Mouse (Mus musculus) layer of hippocampus, postnatal 25 days (tissue): ENCODE data around the gene Olfr1459. TPM values are rescaled to one million over a fixed set of nuclear protein-coding genes. Genes with fewer than 3 reads are reported as not detected.

ENCODE experiments used
- DNase-seq, 2 experiments: peaks; one replicate each; pipeline ENCODE4 v3.0.0; 2022; ENCODE audit warnings: mixed read lengths in 2 of 2, low spot score in 1 of 2; ENCODE audit errors: extremely low spot score in 1 of 2
- total RNA-seq, 2 experiments: library from RNA; stranded (reverse); gene quantifications; 2 replicates each; pipeline ENCODE4 v1.2.3; 2021

Olfr1459 gene
- total RNA-seq = under 1 TPM; 0.17 to 0.19 TPM

DNA sequence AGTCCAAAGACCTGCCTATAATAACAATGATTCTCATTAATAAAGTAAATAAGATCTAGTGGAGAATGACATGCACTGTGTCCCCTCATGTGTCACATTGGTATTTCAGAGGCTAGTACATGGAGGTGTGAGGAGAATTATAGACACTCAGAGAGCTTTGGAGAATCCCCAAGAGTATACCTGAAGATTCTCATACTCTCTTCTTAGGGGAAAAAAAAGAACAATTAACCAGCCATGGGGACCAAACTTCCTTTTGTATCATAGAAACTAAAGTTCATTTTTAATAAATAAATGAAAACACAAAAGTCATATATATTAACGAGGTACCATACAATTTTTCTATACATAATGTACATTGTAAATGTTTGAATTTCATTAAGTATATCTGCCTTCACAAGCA lies at the start of gene Olfr1459:
TSS of gene Olfr1459 (minus strand) at position 101 of the 400 bp plus-strand sequence.
- DNase-seq = no peak

DNA sequence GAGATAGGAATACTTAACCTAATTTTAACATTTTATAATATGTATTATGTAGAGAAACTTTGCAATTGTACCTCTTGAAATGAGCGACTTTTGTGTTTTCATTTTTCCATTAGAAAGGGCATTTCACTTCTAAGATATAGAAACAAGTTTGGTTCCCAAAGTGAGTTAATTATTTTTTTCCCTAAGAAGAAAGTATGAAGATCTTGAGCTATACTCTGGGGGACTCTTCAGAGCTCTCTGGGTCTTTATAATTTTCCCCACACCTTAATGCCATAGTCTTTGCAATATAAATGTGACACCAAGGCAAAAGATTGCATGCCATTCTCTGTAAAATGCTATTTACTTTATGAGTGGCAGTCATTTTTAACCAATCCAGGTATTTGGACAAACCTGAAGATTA lies 36.1 kb upstream of the Olfr1459 start, which contains the start of gene Olfr1462:
TSS of gene Olfr1462 (plus strand) at position 301 of the 400 bp plus-strand sequence.
- DNase-seq = no peak

DNA sequence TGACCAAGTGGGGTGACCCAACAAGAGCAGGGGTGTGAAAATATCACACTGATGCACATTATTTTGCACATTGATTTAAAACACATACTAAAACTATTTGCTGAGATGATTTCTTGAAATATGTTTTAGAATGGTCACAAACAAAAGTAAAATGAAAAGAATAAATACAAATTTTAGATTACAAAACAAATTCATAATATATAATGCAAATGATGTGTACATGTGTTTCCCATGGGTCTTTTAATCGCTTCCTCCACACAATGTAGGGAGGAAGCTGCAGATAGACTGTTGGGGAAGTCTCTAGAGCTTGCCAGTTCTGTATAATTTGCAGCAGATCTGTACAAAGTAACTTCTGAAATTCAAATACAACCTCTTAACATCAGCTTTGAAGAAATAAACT lies 13.4 kb upstream of the Olfr1459 start, which contains the start of gene Olfr1461:
TSS of gene Olfr1461 (plus strand) at position 301 of the 400 bp plus-strand sequence.
- DNase-seq = no peak

DNA sequence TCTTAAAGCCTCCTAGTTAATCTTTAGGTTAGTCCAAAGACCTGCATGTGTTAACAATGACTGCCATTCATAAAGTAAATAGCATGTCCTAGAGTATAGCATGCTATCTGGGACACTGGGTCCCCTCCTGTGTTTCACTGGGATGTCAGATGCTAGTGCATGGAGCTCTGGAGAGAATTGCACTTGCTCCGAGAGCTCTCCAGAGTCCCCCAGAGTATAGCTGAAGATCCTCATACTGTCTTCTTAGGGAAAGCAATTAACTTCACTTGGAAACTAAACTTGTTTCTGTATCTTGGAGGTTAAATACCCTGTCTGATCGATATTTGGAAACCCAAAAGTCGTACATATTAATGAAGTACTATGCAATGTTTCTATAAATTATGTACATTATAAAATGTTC lies 42.7 kb downstream of the Olfr1459 start, which contains the start of gene Olfr1458:
TSS of gene Olfr1458 (minus strand) at position 101 of the 400 bp plus-strand sequence.
- no peak for DNase-seq

DNA sequence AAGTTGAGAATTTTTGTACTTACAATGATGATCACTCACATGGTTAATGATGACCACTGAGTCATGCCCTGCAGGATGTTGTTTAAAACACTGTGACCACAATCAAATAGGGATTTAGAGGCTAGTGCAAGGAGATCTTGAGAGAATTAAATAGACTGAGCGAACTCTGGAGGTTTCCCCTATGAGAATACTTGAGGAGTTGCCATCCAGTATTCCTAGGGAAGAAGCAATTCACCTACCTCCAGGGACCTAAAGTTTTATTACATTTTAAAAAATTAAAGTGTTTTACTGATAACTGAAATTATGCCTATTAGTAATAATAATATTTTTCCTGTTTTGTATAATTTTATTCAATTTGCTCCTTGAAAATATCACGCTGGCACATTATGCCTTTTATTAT lies 51.6 kb downstream of the Olfr1459 start, which contains the start of gene Olfr1457:
TSS of gene Olfr1457 (minus strand) at position 101 of the 400 bp plus-strand sequence.
- DNase-seq = no peak

DNA sequence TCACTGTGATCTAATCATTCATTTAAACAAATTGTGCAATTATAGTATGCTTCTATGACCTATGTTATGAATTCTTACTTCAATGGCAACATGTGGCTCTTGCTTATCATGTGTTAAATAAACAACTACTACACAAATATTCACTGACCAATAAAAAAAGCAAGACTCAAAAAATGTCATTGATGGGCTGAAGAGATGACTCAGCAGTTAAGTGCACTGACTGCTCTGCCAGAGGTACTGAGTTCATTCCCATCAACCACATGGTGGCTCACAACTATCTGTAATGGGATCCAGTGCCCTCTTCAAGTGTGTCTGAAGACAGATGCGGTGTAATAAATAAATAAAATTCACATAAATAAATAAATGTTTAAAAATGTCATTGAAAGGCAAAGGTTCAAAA lies 55.4 kb downstream of the Olfr1459 start:
- no peak for DNase-seq

Other genes starting within 250 kb of the Olfr1459 start
- not detected for gene Olfr1447, start 245.8 kb downstream of the Olfr1459 start, total RNA-seq
- gene Olfr1448, start 225.1 kb downstream of the Olfr1459 start, total RNA-seq = not detected
- gene Olfr1449, start 218.7 kb downstream of the Olfr1459 start, total RNA-seq = not detected
- not detected for gene Olfr1450, start 199.3 kb downstream of the Olfr1459 start, total RNA-seq
- not detected for gene Olfr1451, start 154.5 kb downstream of the Olfr1459 start, total RNA-seq
- gene Olfr1453, start 121.2 kb downstream of the Olfr1459 start, total RNA-seq = not detected
- gene Olfr1454, start 88.9 kb downstream of the Olfr1459 start, total RNA-seq = not detected
- not detected for gene Olfr1457, start 51.7 kb downstream of the Olfr1459 start, total RNA-seq
- gene Olfr1458, start 42.8 kb downstream of the Olfr1459 start, total RNA-seq = not detected
- gene Olfr1461, start 13.5 kb upstream of the Olfr1459 start, total RNA-seq = not detected
- gene Olfr1462, start 36.2 kb upstream of the Olfr1459 start, total RNA-seq = not detected
- not detected for gene Olfr1463, start 81.8 kb upstream of the Olfr1459 start, total RNA-seq
- not detected for gene Olfr1465, start 166.0 kb upstream of the Olfr1459 start, total RNA-seq
- gene Olfr1466, start 189.3 kb upstream of the Olfr1459 start, total RNA-seq = not detected
- not detected for gene Olfr1467, start 212.7 kb upstream of the Olfr1459 start, total RNA-seq